Mouse (Mus musculus) limb, embryonic 13.5 days (tissue): ENCODE results near the gene Tsc22d1. TPM values are rescaled to one million over a fixed set of nuclear protein-coding genes. Genes with fewer than 3 reads are reported as not detected.

ENCODE experiments used
- ATAC-seq: fragments of 200-750 bp; cut with Nextera tagmentation; 2 replicates; pipeline ENCODE4 v1.8.0; 2017; ENCODE audit warnings: low read depth, moderate number of reproducible peaks, moderate TSS enrichment; ENCODE audit not compliant: low FRiP score
- H3K27ac ChIP-seq: fragments of 300-500 bp; sonication (generic); 2 replicates; pipeline ENCODE4 v1.5.1; 2015; ENCODE audit warnings: inconsistent platforms, mild to moderate bottlenecking, moderate library complexity
- H3K27me3 ChIP-seq: fragments of 300-500 bp; sonication (generic); 2 replicates; pipeline ENCODE4 v1.6.1; 2015; ENCODE audit warnings: mild to moderate bottlenecking, inconsistent platforms
- H3K36me3 ChIP-seq: fragments of 300-500 bp; sonication (generic); 2 replicates; pipeline ENCODE4 v1.6.1; 2015; ENCODE audit warnings: inconsistent platforms, mild to moderate bottlenecking, moderate library complexity
- H3K4me1 ChIP-seq: fragments of 300-500 bp; sonication (generic); 2 replicates; pipeline ENCODE4 v1.6.1; 2015; ENCODE audit warnings: inconsistent platforms
- H3K4me2 ChIP-seq: fragments of 300-500 bp; sonication (generic); replicated peaks from 2 replicates; pipeline ENCODE4 v1.6.1; 2015; ENCODE audit warnings: inconsistent platforms, mild to moderate bottlenecking, moderate library complexity
- H3K4me3 ChIP-seq: fragments of 300-500 bp; sonication (generic); 2 replicates; pipeline ENCODE4 v1.5.1; 2015; ENCODE audit warnings: moderate library complexity, mild to moderate bottlenecking, inconsistent platforms
- H3K9ac ChIP-seq: fragments of 300-500 bp; sonication (generic); 2 replicates; pipeline ENCODE4 v1.6.1; 2015; ENCODE audit warnings: mild to moderate bottlenecking, inconsistent platforms
- H3K9me3 ChIP-seq: fragments of 300-500 bp; sonication (generic); 2 replicates; pipeline ENCODE4 v1.6.1; 2016; ENCODE audit warnings: inconsistent platforms
- WGBS: fragments of 180-500 bp; shearing (Covaris S2); methylation state at CpG from one replicate; pipeline ENCODE4 v1.1.7; 2015; 5-methylcytosine and 5-hydroxymethylcytosine counted together
- polyA plus RNA-seq: library from polyadenylated mRNA; unstranded; fragments of >200 nt; fragmentation: Nextera tagmentation; extraction: Ambion mirVana; gene quantifications from 2 replicates; pipeline ENCODE4 v1.2.1, GENCODE M21; 2015

Tsc22d1 gene
- polyA plus RNA-seq, 1 experiment from 2014 or later, result 777 TPM

- Histone ChIP-seq H3K9me3 (no peaks in the 10 kb centered on the region), H3K36me3 (peaks cover 31% of the 10 kb centered on the region), H3K4me2 (peak overlapping the region; percentile 95), H3K4me1 (peaks cover 56% of the 10 kb centered on the region), H3K27me3 (no peaks in the 10 kb centered on the region), H3K27ac (no peak overlapping the region), H3K4me3 (peak overlapping the region; percentile 96), H3K9ac (peak overlapping the region; percentile 99)
- ATAC-seq, result no peak
- WGBS, result 59% methylated on average over 27 of the region's 27 CpGs
Measured at GRCm38 (mm10) chr14:76416366-76417040, 1.7 kb downstream of the Tsc22d1 start.

GRCm38 (mm10) chr14:76417346-76417745 is 2.6 kb downstream of the Tsc22d1 start:
- Histone ChIP-seq H3K9ac (no peak overlapping the region), H3K27ac (no peak overlapping the region), H3K4me1 (peaks cover 56% of the 10 kb centered on the region), H3K4me3 (0 out of 2 replicates have a peak overlapping the region, but pooled peaks have one; percentile 96), H3K27me3 (no peaks in the 10 kb centered on the region), H3K4me2 (peak overlapping the region; percentile 95), H3K36me3 (peaks cover 35% of the 10 kb centered on the region), H3K9me3 (no peaks in the 10 kb centered on the region)
- 94% methylated on average over 17 of the region's 17 CpGs for WGBS
- no peak for ATAC-seq

DNA sequence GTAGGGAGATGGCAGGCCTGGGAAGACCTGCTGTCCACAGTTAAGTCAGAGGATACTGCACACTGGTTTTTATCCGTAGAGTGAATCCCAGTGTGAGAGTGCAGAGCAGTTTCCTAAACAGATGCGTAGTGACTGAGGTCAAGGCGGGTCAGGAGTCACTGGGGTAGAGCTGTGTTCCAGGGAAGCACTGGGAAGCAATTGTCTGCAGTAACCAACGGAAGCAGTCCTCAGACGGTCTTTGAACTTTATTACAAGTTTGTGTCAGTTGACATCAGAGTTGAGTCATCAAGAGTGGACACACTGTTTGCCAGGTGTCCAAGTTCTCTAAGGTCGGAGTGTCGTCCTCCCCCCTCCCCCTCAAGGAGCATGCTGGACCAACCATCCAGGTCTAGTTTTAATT is 6.0 kb downstream of the Tsc22d1 start:
- H3K9me3 ChIP-seq, result peaks cover under 1% of the 10 kb centered on the region; the same call in 1 of the 2 replicates
- peak overlapping the region; percentile 23 for H3K4me3 ChIP-seq
- 29% methylated on average over 7 of the region's 7 CpGs for WGBS
- peak overlapping the region; percentile 59 for H3K4me2 ChIP-seq
- ATAC-seq, result no peak
- peak overlapping the region; percentile 43 for H3K9ac ChIP-seq
- peaks cover 66% of the 10 kb centered on the region for H3K36me3 ChIP-seq
- H3K27me3 ChIP-seq, result no peaks in the 10 kb centered on the region
- H3K27ac ChIP-seq, result no peak overlapping the region
- peaks cover 53% of the 10 kb centered on the region for H3K4me1 ChIP-seq

DNA sequence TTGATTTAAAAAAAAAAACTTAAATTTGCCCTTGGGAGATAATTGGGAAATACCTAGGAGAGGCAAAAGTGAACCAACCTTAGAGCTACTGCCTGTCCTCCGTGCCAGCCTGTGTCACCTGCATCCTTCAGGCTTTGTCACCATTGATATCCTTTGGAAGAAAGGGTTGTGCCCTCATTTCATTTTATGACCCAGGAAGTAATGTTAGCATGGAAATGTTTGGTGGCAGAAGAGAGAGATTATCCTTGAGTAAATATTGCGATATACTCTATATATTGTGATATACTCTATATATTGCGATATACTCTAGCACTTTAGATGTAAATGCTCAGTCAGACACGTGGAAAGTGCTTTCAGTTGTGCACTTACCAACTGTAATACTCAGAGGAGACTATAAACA is 6.4 kb downstream of the Tsc22d1 start:
- Histone ChIP-seq H3K9me3 (peaks cover 4% of the 10 kb centered on the region; the same call in 1 of the 2 replicates), H3K4me3 (no peak overlapping the region), H3K4me2 (peak overlapping the region; percentile 59), H3K9ac (peak overlapping the region; percentile 43; the same call in 1 of the 2 replicates), H3K27ac (no peak overlapping the region), H3K27me3 (no peaks in the 10 kb centered on the region), H3K36me3 (peaks cover 70% of the 10 kb centered on the region), H3K4me1 (peaks cover 51% of the 10 kb centered on the region)
- 81% methylated on average over 4 of the region's 4 CpGs for WGBS
- ATAC-seq, result no peak

GRCm38 (mm10) chr14:76425422-76425821 is 10.7 kb downstream of the Tsc22d1 start:
- peaks cover 14% of the 10 kb centered on the region for H3K4me1 ChIP-seq
- no peak overlapping the region for H3K9ac ChIP-seq
- no peak for ATAC-seq
- H3K4me3 ChIP-seq, result no peak overlapping the region
- peaks cover 4% of the 10 kb centered on the region; the same call in 1 of the 2 replicates for H3K9me3 ChIP-seq
- H3K36me3 ChIP-seq, result peaks cover 72% of the 10 kb centered on the region
- no peaks in the 10 kb centered on the region for H3K27me3 ChIP-seq
- 91% methylated on average over 7 of the region's 7 CpGs for WGBS
- H3K4me2 ChIP-seq, result no peak overlapping the region
- H3K27ac ChIP-seq, result no peak overlapping the region

DNA sequence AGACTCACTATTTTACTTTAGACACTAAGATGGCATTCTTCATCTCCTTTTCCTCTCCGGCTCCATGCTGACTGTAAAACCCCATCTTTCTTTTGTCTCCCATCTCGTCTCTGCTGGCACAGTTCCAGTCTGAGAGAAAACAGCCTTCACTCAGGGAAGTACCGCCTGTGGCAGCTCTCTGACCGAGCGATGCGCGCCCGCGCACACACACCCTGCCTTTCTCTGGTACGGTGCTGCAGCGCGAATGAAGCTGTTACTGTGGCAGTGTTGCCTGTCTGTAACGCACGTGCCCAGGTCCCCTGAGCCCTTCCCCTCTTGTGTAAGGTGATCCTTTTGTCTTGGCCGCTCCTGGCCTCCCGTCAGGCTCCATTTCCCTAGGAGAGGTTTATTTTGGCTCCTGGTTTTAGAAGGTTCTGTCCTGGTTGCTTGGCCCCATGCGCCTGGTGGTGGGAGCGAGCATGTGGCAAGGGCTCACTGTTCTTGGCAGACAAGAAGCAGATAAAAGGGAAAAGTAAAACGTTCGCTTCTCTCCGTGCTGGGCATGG is 11.3 kb downstream of the Tsc22d1 start:
- Histone ChIP-seq H3K27me3 (no peaks in the 10 kb centered on the region), H3K9me3 (peaks cover 4% of the 10 kb centered on the region; the same call in 1 of the 2 replicates), H3K4me1 (peaks cover 8% of the 10 kb centered on the region), H3K4me2 (no peak overlapping the region), H3K9ac (no peak overlapping the region), H3K27ac (no peak overlapping the region), H3K36me3 (peaks cover 75% of the 10 kb centered on the region), H3K4me3 (no peak overlapping the region)
- no peak for ATAC-seq
- WGBS, result 94% methylated on average over 21 of the region's 21 CpGs

- no peak overlapping the region for H3K4me3 ChIP-seq
- no peak overlapping the region for H3K4me2 ChIP-seq
- H3K27me3 ChIP-seq, result no peaks in the 10 kb centered on the region
- H3K27ac ChIP-seq, result no peak overlapping the region
- peaks cover 71% of the 10 kb centered on the region for H3K36me3 ChIP-seq
- ATAC-seq, result no peak
- 91% methylated on average over 2 of the region's 2 CpGs for WGBS
- peaks cover 4% of the 10 kb centered on the region; the same call in 1 of the 2 replicates for H3K9me3 ChIP-seq
- H3K9ac ChIP-seq, result no peak overlapping the region
- H3K4me1 ChIP-seq, result no peaks in the 10 kb centered on the region
Measured at GRCm38 (mm10) chr14:76428855-76429254, 14.1 kb downstream of the Tsc22d1 start.

DNA sequence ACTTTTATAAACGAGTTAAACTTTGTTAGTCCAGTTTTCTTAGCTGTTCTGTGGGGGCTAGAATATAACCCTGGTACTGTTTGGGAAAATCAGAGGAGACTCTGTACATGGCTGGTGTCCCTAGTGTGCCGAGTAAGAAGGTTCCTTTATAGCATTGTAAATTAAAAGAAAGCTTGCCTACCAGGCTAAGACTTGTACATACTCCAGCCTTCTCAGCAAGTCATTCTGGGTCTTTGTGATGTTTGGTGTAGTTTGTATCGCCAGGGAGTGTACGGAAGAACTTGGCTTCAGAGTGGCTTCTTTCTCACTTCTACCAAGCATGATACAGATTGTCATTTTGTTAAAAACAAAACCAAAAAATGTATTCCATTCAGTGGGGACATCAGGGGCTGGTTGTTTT is 17.2 kb downstream of the Tsc22d1 start:
- Histone ChIP-seq H3K36me3 (peaks cover 64% of the 10 kb centered on the region), H3K4me2 (no peak overlapping the region), H3K27me3 (no peaks in the 10 kb centered on the region), H3K27ac (no peak overlapping the region), H3K9ac (no peak overlapping the region), H3K4me1 (no peaks in the 10 kb centered on the region), H3K9me3 (no peaks in the 10 kb centered on the region), H3K4me3 (no peak overlapping the region)
- 92% methylated on average over 4 of the region's 4 CpGs for WGBS
- ATAC-seq, result no peak

- Histone ChIP-seq H3K4me1 (no peaks in the 10 kb centered on the region), H3K27me3 (no peaks in the 10 kb centered on the region), H3K4me3 (no peak overlapping the region), H3K9me3 (no peaks in the 10 kb centered on the region), H3K4me2 (no peak overlapping the region), H3K36me3 (peaks cover 64% of the 10 kb centered on the region), H3K27ac (no peak overlapping the region), H3K9ac (no peak overlapping the region)
- WGBS, result 86% methylated on average over 7 of the region's 7 CpGs
- ATAC-seq, result no peak
Measured at GRCm38 (mm10) chr14:76432369-76432768, 17.6 kb downstream of the Tsc22d1 start.

DNA sequence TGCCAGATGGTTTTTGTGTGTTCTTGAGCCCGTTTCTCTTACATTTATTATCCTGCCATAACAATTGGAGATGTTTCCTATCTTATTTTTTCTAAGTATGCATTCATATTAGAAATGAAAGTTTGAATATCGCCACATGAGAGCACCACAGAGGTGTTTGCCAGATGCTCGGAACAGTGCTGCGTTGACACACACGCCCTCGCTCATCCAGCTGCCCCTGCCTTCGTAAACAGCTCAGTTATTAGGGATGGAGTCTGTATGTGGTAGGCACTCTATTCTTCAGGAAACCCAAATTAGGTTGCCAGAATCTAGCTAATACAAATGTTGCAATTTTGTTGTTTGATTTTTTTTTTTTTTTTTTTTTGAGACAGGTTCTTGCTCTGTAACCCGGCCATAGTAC is 18.1 kb downstream of the Tsc22d1 start:
- no peaks in the 10 kb centered on the region for H3K9me3 ChIP-seq
- H3K4me2 ChIP-seq, result no peak overlapping the region
- 93% methylated on average over 8 of the region's 8 CpGs for WGBS
- H3K27me3 ChIP-seq, result no peaks in the 10 kb centered on the region
- no peak overlapping the region for H3K27ac ChIP-seq
- no peak overlapping the region for H3K9ac ChIP-seq
- ATAC-seq, result no peak
- no peak overlapping the region for H3K4me3 ChIP-seq
- H3K36me3 ChIP-seq, result peaks cover 64% of the 10 kb centered on the region
- no peaks in the 10 kb centered on the region for H3K4me1 ChIP-seq

- H3K27me3 ChIP-seq, result no peaks in the 10 kb centered on the region
- no peaks in the 10 kb centered on the region for H3K9me3 ChIP-seq
- ATAC-seq, result no peak
- H3K9ac ChIP-seq, result no peak overlapping the region
- H3K4me2 ChIP-seq, result no peak overlapping the region
- peaks cover 45% of the 10 kb centered on the region for H3K36me3 ChIP-seq
- H3K4me1 ChIP-seq, result no peaks in the 10 kb centered on the region
- no peak overlapping the region for H3K27ac ChIP-seq
- no peak overlapping the region for H3K4me3 ChIP-seq
- WGBS, result 92% methylated on average over 10 of the region's 10 CpGs
Measured at GRCm38 (mm10) chr14:76442160-76442559, 27.4 kb downstream of the Tsc22d1 start.

- H3K36me3 ChIP-seq, result peaks cover 21% of the 10 kb centered on the region; the same call in 1 of the 2 replicates
Measured at GRCm38 (mm10) chr14:76448987-76449386, 34.2 kb downstream of the Tsc22d1 start.

More at GRCm38 (mm10) chr14:76448987-76449386, 34.2 kb downstream of the Tsc22d1 start:
- WGBS, result 76% methylated on average over 4 of the region's 4 CpGs
- Histone ChIP-seq H3K27me3 (no peaks in the 10 kb centered on the region), H3K27ac (no peak overlapping the region), H3K4me1 (0 out of 2 replicates have a peak, but pooled peaks cover 5% of the 10 kb centered on the region), H3K4me2 (no peak overlapping the region), H3K9me3 (no peaks in the 10 kb centered on the region), H3K9ac (no peak overlapping the region), H3K4me3 (no peak overlapping the region)
- no peak for ATAC-seq
